Mouse (Mus musculus) Muller cell, postnatal 12 days (primary cell): ENCODE data around the gene Upf3b.
"Not testable (repeated sequence)": the region's sequence is repeated elsewhere in the genome, so short reads cannot be mapped to it uniquely, and the experiment has no call there.

Experiments
- DNase-seq: peaks from one replicate; pipeline ENCODE4 v3.0.0-alpha.2; 2015; ENCODE audit errors: inconsistent ontology term

Upf3b gene

GRCm38 (mm10) chrX:37080345-37080744, 29.8 kb downstream of the Upf3b start:
- DNase-seq, result not testable (repeated sequence)

GRCm38 (mm10) chrX:37076651-37077050, 33.5 kb downstream of the Upf3b start:
- DNase-seq, result no peak

GRCm38 (mm10) chrX:37074262-37074892, 35.7 kb downstream of the Upf3b start:
- DNase-seq, result peak; percentile 39

- DNase-seq, result no peak
Measured at GRCm38 (mm10) chrX:37068766-37069165, 41.4 kb downstream of the Upf3b start.

GRCm38 (mm10) chrX:37067299-37067698, 42.8 kb downstream of the Upf3b start:
- DNase-seq, result no peak

GRCm38 (mm10) chrX:37063902-37064301, 46.2 kb downstream of the Upf3b start:
- no peak for DNase-seq

- no peak for DNase-seq
Measured at GRCm38 (mm10) chrX:37048890-37049823, 61.0 kb downstream of the Upf3b start.

GRCm38 (mm10) chrX:37048066-37048889, 61.8 kb downstream of the Upf3b start, which contains the start of gene Sowahd:
TSS of gene Sowahd (plus strand) at chrX:37048845.
- DNase-seq, result no peak

- DNase-seq, result no peak
Measured at GRCm38 (mm10) chrX:37042726-37043125, 67.4 kb downstream of the Upf3b start.
